Mouse (Mus musculus): ENCODE data around the gene Frat1.

Gene Frat1

GRCm38 (mm10) chr19:41829381-41830105, at the start of gene Frat1:
Gene Frat1, plus strand, starts transcription at chr19:41829970.
- peak; percentile 99 for ATAC-seq (ENCODE audit: insufficient number of reproducible peaks, low FRiP score, low TSS enrichment)

- ATAC-seq (ENCODE audit: insufficient number of reproducible peaks, low FRiP score, low TSS enrichment): no peak
Measured at GRCm38 (mm10) chr19:41786896-41787295, 42.9 kb upstream of the Frat1 start.

GRCm38 (mm10) chr19:41789110-41789961, 40.4 kb upstream of the Frat1 start:
- ATAC-seq (ENCODE audit: insufficient number of reproducible peaks, low FRiP score, low TSS enrichment): no peak

- ATAC-seq (ENCODE audit: insufficient number of reproducible peaks, low FRiP score, low TSS enrichment): no peak
Measured at GRCm38 (mm10) chr19:41791384-41791783, 38.4 kb upstream of the Frat1 start.

GRCm38 (mm10) chr19:41792934-41793486, 36.8 kb upstream of the Frat1 start:
- ATAC-seq (ENCODE audit: insufficient number of reproducible peaks, low FRiP score, low TSS enrichment): no peak

- no peak for ATAC-seq (ENCODE audit: insufficient number of reproducible peaks, low FRiP score, low TSS enrichment)
Measured at GRCm38 (mm10) chr19:41794017-41794416, 35.8 kb upstream of the Frat1 start.

GRCm38 (mm10) chr19:41794901-41795300, 34.9 kb upstream of the Frat1 start:
- no peak for ATAC-seq (ENCODE audit: insufficient number of reproducible peaks, low FRiP score, low TSS enrichment)

- ATAC-seq (ENCODE audit: insufficient number of reproducible peaks, low FRiP score, low TSS enrichment): no peak
Measured at GRCm38 (mm10) chr19:41796148-41796760, 33.5 kb upstream of the Frat1 start.

- no peak for ATAC-seq (ENCODE audit: insufficient number of reproducible peaks, low FRiP score, low TSS enrichment)
Measured at GRCm38 (mm10) chr19:41796789-41797327, 32.9 kb upstream of the Frat1 start.

- ATAC-seq (ENCODE audit: insufficient number of reproducible peaks, low FRiP score, low TSS enrichment): no peak
Measured at GRCm38 (mm10) chr19:41797536-41797935, 32.2 kb upstream of the Frat1 start.

GRCm38 (mm10) chr19:41800451-41800850, 29.3 kb upstream of the Frat1 start:
- no peak for ATAC-seq (ENCODE audit: insufficient number of reproducible peaks, low FRiP score, low TSS enrichment)

- ATAC-seq (ENCODE audit: insufficient number of reproducible peaks, low FRiP score, low TSS enrichment): no peak
Measured at GRCm38 (mm10) chr19:41800986-41801741, 28.6 kb upstream of the Frat1 start.

GRCm38 (mm10) chr19:41801742-41802369, 27.9 kb upstream of the Frat1 start, which contains the start of gene Arhgap19:
Gene Arhgap19, minus strand, starts transcription at chr19:41802047.
- peak; percentile 100 for ATAC-seq (ENCODE audit: insufficient number of reproducible peaks, low FRiP score, low TSS enrichment)

- ATAC-seq (ENCODE audit: insufficient number of reproducible peaks, low FRiP score, low TSS enrichment): no peak
Measured at GRCm38 (mm10) chr19:41803322-41803721, 26.4 kb upstream of the Frat1 start.

- no peak for ATAC-seq (ENCODE audit: insufficient number of reproducible peaks, low FRiP score, low TSS enrichment)
Measured at GRCm38 (mm10) chr19:41805831-41806230, 23.9 kb upstream of the Frat1 start.

- ATAC-seq (ENCODE audit: insufficient number of reproducible peaks, low FRiP score, low TSS enrichment): no peak
Measured at GRCm38 (mm10) chr19:41807497-41807896, 22.3 kb upstream of the Frat1 start.

GRCm38 (mm10) chr19:41808104-41808634, 21.6 kb upstream of the Frat1 start:
- ATAC-seq (ENCODE audit: insufficient number of reproducible peaks, low FRiP score, low TSS enrichment): no peak

- ATAC-seq (ENCODE audit: insufficient number of reproducible peaks, low FRiP score, low TSS enrichment): no peak
Measured at GRCm38 (mm10) chr19:41810074-41810473, 19.7 kb upstream of the Frat1 start.

- no peak for ATAC-seq (ENCODE audit: insufficient number of reproducible peaks, low FRiP score, low TSS enrichment)
Measured at GRCm38 (mm10) chr19:41812525-41812924, 17.2 kb upstream of the Frat1 start.

Measured in cerebellum, adult (tissue).